Mouse (Mus musculus) CH12.LX (cell line): ENCODE measurements around the gene Helz2. TPM values are rescaled to one million over a fixed set of nuclear protein-coding genes. Genes with fewer than 3 reads are reported as not detected.

Experiments used
- DNase-seq: peaks from one replicate; pipeline ENCODE4 v3.0.0-alpha.2; 2013; ENCODE audit errors: extremely low read depth
- H3K27ac ChIP-seq: 2 replicates; pipeline ENCODE4 v1.5.1; 2012; ENCODE audit warnings: low read depth, mild to moderate bottlenecking, control low read depth, moderate library complexity; ENCODE audit not compliant: insufficient read depth
- H3K27me3 ChIP-seq: replicated peaks from 2 replicates; pipeline ENCODE3; 2012; ENCODE audit warnings: inconsistent platforms
- H3K36me3 ChIP-seq, 2 experiments: replicated peaks in 1 of 2; 2 replicates each; pipeline versions ENCODE3 to v1.6.1; 2012; ENCODE audit warnings: inconsistent platforms in 1 of 2, low read length in 1 of 2, mild to moderate bottlenecking in 1 of 2, mixed read lengths in 1 of 2, moderate library complexity in 1 of 2; ENCODE audit not compliant: control insufficient read depth in 1 of 2, insufficient read depth in 1 of 2
- H3K4me1 ChIP-seq, 2 experiments: 2 replicates each; pipeline ENCODE4 v1.6.1; 2012; ENCODE audit warnings: inconsistent platforms in 1 of 2, moderate library complexity in 1 of 2; ENCODE audit not compliant: insufficient read depth in 2 of 2, control insufficient read depth in 1 of 2
- H3K4me2 ChIP-seq: 2 replicates; pipeline ENCODE4 v1.6.1; 2012; ENCODE audit warnings: low read depth, mild to moderate bottlenecking, control low read depth; ENCODE audit not compliant: poor library complexity, insufficient read depth, severe bottlenecking
- H3K4me3 ChIP-seq, 3 experiments: fragments of 150-350 bp in 1 of 3; sonication (generic) in 1 of 3; replicated peaks in 1 of 3; 2 replicates each; pipeline versions ENCODE3 to v1.5.1; 2011 to 2012; ENCODE audit warnings: low read depth in 2 of 3, low read length in 2 of 3, mild to moderate bottlenecking in 2 of 3, moderate library complexity in 2 of 3, control low read depth in 1 of 3, improper control_type of control experiment in 1 of 3, inconsistent platforms in 1 of 3, mixed read lengths in 1 of 3; ENCODE audit not compliant: poor library complexity in 1 of 3
- H3K79me2 ChIP-seq: replicated peaks from 2 replicates; pipeline ENCODE4 v1.6.1; 2012; ENCODE audit warnings: mild to moderate bottlenecking, moderate library complexity; ENCODE audit not compliant: control insufficient read depth, poor library complexity, insufficient read depth, severe bottlenecking; ENCODE audit errors: extremely low read depth
- H3K9ac ChIP-seq: 2 replicates; pipeline ENCODE4 v1.6.1; 2012; ENCODE audit warnings: low read depth, mild to moderate bottlenecking, control low read depth, moderate library complexity; ENCODE audit not compliant: insufficient read depth
- H3K9me3 ChIP-seq: replicated peaks from 2 replicates; pipeline ENCODE3; 2012; ENCODE audit warnings: low read length, inconsistent platforms, mixed read lengths
- BHLHE40 ChIP-seq: IDR thresholded peaks from 2 replicates; pipeline ENCODE4 v1.6.1; 2011; ENCODE audit warnings: mild to moderate bottlenecking, low read depth, low read length, improper control_type of control experiment
- CHD1 ChIP-seq: IDR thresholded peaks from 2 replicates; pipeline ENCODE4 v1.6.1; 2012; ENCODE audit warnings: low read depth, low read length, improper control_type of control experiment, inconsistent platforms
- CTCF ChIP-seq, 2 experiments: IDR thresholded peaks in 1 of 2; conservative IDR thresholded peaks in 1 of 2; 2 replicates each; pipeline ENCODE4 v1.5.1; 2011 to 2012; ENCODE audit warnings: low read depth in 2 of 2, low read length in 2 of 2, improper control_type of control experiment in 1 of 2, inconsistent platforms in 1 of 2, mild to moderate bottlenecking in 1 of 2, moderate library complexity in 1 of 2
- GABPA ChIP-seq: IDR thresholded peaks from 2 replicates; pipeline ENCODE4 v1.6.1; 2012; ENCODE audit warnings: low read depth, low read length, improper control_type of control experiment, inconsistent platforms; ENCODE audit not compliant: insufficient replicate concordance
- IRF4 ChIP-seq: IDR thresholded peaks from 2 replicates; pipeline ENCODE4 v1.6.1; 2014; ENCODE audit warnings: low read depth, mild to moderate bottlenecking, inconsistent platforms, low read length, improper control_type of control experiment
- JUN ChIP-seq: IDR thresholded peaks from 2 replicates; pipeline ENCODE4 v1.6.1; 2011; ENCODE audit warnings: low read depth, mild to moderate bottlenecking, low read length, improper control_type of control experiment, moderate library complexity; ENCODE audit not compliant: insufficient read depth
- JUND ChIP-seq: conservative IDR thresholded peaks from 2 replicates; pipeline ENCODE4 v1.6.1; 2011; ENCODE audit warnings: low read depth, low read length, improper control_type of control experiment
- MAX ChIP-seq: IDR thresholded peaks from 2 replicates; pipeline ENCODE4 v1.6.1; 2011; ENCODE audit warnings: low read length, improper control_type of control experiment
- MEF2A ChIP-seq: IDR thresholded peaks from 2 replicates; pipeline ENCODE4 v1.6.1; 2014; ENCODE audit warnings: low read depth, mild to moderate bottlenecking, inconsistent platforms, low read length, improper control_type of control experiment, borderline replicate concordance
- MXI1 ChIP-seq: IDR thresholded peaks from 2 replicates; pipeline ENCODE4 v1.6.1; 2011; ENCODE audit warnings: mild to moderate bottlenecking, low read depth, low read length, improper control_type of control experiment
- NRF1 ChIP-seq: IDR thresholded peaks from 2 replicates; pipeline ENCODE4 v1.6.1; 2014; ENCODE audit warnings: low read depth, mild to moderate bottlenecking, inconsistent platforms, low read length, improper control_type of control experiment, moderate library complexity
- PAX5 ChIP-seq: IDR thresholded peaks from 2 replicates; pipeline ENCODE4 v1.6.1; 2012; ENCODE audit warnings: low read length, inconsistent platforms, mixed read lengths
- POLR2A ChIP-seq: IDR thresholded peaks from 2 replicates; pipeline ENCODE4 v1.6.1; 2011; ENCODE audit warnings: low read depth, mild to moderate bottlenecking, improper control_type of control experiment, low read length
- POLR2AphosphoS2 ChIP-seq: IDR thresholded peaks from 2 replicates; pipeline ENCODE4 v1.6.1; 2011; ENCODE audit warnings: low read depth, low read length, improper control_type of control experiment
- RAD21 ChIP-seq: IDR thresholded peaks from 2 replicates; pipeline ENCODE4 v1.6.1; 2011; ENCODE audit warnings: low read depth, mild to moderate bottlenecking, low read length, improper control_type of control experiment, moderate library complexity
- SIN3A ChIP-seq: IDR thresholded peaks from 2 replicates; pipeline ENCODE4 v1.6.1; 2012; ENCODE audit warnings: low read length, improper control_type of control experiment, inconsistent platforms
- TCF12 ChIP-seq: IDR thresholded peaks from 2 replicates; pipeline ENCODE4 v1.6.1; 2014; ENCODE audit warnings: low read depth, mild to moderate bottlenecking, inconsistent platforms, low read length, improper control_type of control experiment
- UBTF ChIP-seq: IDR thresholded peaks from 2 replicates; pipeline ENCODE4 v1.6.1; 2012; ENCODE audit warnings: low read depth, mild to moderate bottlenecking, inconsistent platforms, low read length, improper control_type of control experiment, moderate library complexity
- USF1 ChIP-seq: IDR thresholded peaks from 2 replicates; pipeline ENCODE4 v1.6.1; 2014; ENCODE audit warnings: low read depth, mild to moderate bottlenecking, inconsistent platforms, low read length, improper control_type of control experiment
- ZC3H11A ChIP-seq: IDR thresholded peaks from 2 replicates; pipeline ENCODE4 v1.6.1; 2012; ENCODE audit warnings: low read depth, mild to moderate bottlenecking, inconsistent platforms, low read length, improper control_type of control experiment
- ZNF384 ChIP-seq: IDR thresholded peaks from 2 replicates; pipeline ENCODE4 v1.6.1; 2012; ENCODE audit warnings: low read depth, low read length, improper control_type of control experiment, inconsistent platforms
- dilution Hi-C: fragments of 300-500 bp; cut with MboI; formaldehyde crosslinking; loops from 2 replicates; pipeline ENCODE4 v1.14.3; 2020; ENCODE audit warnings: low sequenced_read_pairs; ENCODE audit not compliant: extremely low pct_unique_long_range_greater_than_20kb, extremely low pct_ligation_motif_present
- in situ Hi-C: fragments of 300-500 bp; cut with MboI; formaldehyde crosslinking; loops from 3 replicates; pipeline ENCODE4 v1.14.3; 2019; ENCODE audit warnings: low sequenced_read_pairs, low pct_ligation_motif_present, low pct_unique_long_range_greater_than_20kb, mixed read lengths
- polyA plus RNA-seq: library from polyadenylated mRNA; unstranded; fragments of >175 nt; gene quantifications from 2 replicates; pipeline ENCODE4 v1.2.1, GENCODE M21; 2012; ENCODE audit warnings: low read depth; ENCODE audit not compliant: insufficient read length
- total RNA-seq, 2 experiments: library from RNA; depleted of rRNA; stranded (reverse); fragments of 300-350 nt in 1 of 2; fragments of >200 nt in 1 of 2; gene quantifications; 2 replicates each; pipeline ENCODE4 v1.2.3; 2012 to 2014

Gene Helz2
- total and polyA plus RNA-seq, 3 experiments = 5.6 to 18.3 (median 18.0) TPM

DNA sequence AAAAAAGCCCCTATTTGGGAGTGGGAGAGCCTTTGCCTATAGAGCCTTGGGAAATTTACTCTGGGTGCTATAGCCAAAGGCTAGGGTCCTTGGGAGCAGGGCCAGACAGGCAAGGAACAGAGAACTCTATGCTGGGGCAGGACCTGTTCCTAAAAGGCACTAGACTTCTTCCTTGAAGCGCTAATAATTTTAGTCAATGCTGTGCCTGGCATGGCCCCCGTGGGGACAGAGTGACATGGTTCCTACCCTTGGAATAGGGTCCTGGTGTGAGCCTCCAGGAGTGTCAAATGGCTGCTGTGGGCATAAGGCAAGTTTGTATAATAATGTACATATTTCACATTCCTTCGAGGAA, 463 bp upstream of the Helz2 start:
- H3K9me3 ChIP-seq = peaks cover 4% of the 10 kb centered on the region
- peaks cover 25 to 35% of the 10 kb centered on the region in 2 experiments for H3K36me3 ChIP-seq
- H3K4me2 ChIP-seq = peak overlapping the region; percentile 91
- peak overlapping the region; percentile 90 for H3K9ac ChIP-seq
- in situ Hi-C loops (no loop called here), dilution Hi-C loops (no loop called here)
- H3K4me3 ChIP-seq = peak overlapping the region in 2 of 3 experiments; percentile 35 to 74
- peaks cover 8% of the 10 kb centered on the region for H3K79me2 ChIP-seq
- H3K4me1 ChIP-seq = peaks cover 39 to 64% of the 10 kb centered on the region in 2 experiments
- TF ChIP-seq RAD21 (no peak), MEF2A (0 out of 2 replicates have a peak, but pooled peaks have one; percentile 11), CTCF (conservative IDR thresholded peaks at IDR 0.05 in 1 of 2, IDR thresholded peaks at IDR 0.05 in 1 of 2; ENCODE audit: low read depth in 2 of 2, low read length in 2 of 2) (no peak), ZNF384 (no peak; the same call in 1 of the 2 replicates)
- no peaks in the 10 kb centered on the region for H3K27me3 ChIP-seq
- no peak for DNase-seq
- no peak overlapping the region for H3K27ac ChIP-seq

GRCm38 (mm10) chr2:181240806-181241440, 904 bp downstream of the Helz2 start:
- peaks cover 39 to 67% of the 10 kb centered on the region in 2 experiments for H3K4me1 ChIP-seq
- in situ Hi-C loops = no loop called here

GRCm38 (mm10) chr2:181239261-181239660, 2.6 kb downstream of the Helz2 start:
- no peak for DNase-seq
- peak overlapping the region; percentile 92 for H3K4me2 ChIP-seq
- peaks cover 53 to 64% of the 10 kb centered on the region in 2 experiments for H3K36me3 ChIP-seq
- H3K79me2 ChIP-seq = peaks cover 8% of the 10 kb centered on the region
- 0 out of 2 replicates have a peak, but pooled peaks have one; percentile 15 for TF ChIP-seq IRF4
- TF ChIP-seq ZC3H11A = no peak
- peak overlapping the region; percentile 43 for H3K9ac ChIP-seq
- no peaks in the 10 kb centered on the region for H3K27me3 ChIP-seq
- H3K9me3 ChIP-seq = no peaks in the 10 kb centered on the region
- peak overlapping the region in 2 of 3 experiments; percentile 20 to 42 for H3K4me3 ChIP-seq
- in situ Hi-C loops = no loop called here
- H3K27ac ChIP-seq = peak overlapping the region; percentile 26; the same call in 1 of the 2 replicates
- peaks cover 39 to 63% of the 10 kb centered on the region in 2 experiments for H3K4me1 ChIP-seq
- dilution Hi-C loops = no loop called here

More at GRCm38 (mm10) chr2:181240806-181241440, 904 bp downstream of the Helz2 start:
- TF ChIP-seq POLR2A = no peak
- TF ChIP-seq USF1 = no peak
- no peak for TF ChIP-seq GABPA
- no peak for TF ChIP-seq PAX5
- no peak for TF ChIP-seq JUND
- no peak for TF ChIP-seq SIN3A
- TF ChIP-seq IRF4 = no peak
- no peak for TF ChIP-seq BHLHE40
- TF ChIP-seq NRF1 = no peak
- TF ChIP-seq TCF12 = no peak
- TF ChIP-seq UBTF = no peak
- TF ChIP-seq MAX = no peak
- TF ChIP-seq POLR2AphosphoS2 = no peak
- TF ChIP-seq ZNF384 = no peak
- no peak for TF ChIP-seq RAD21
- TF ChIP-seq JUN = no peak
- TF ChIP-seq MXI1 = no peak
- TF ChIP-seq CHD1 = no peak
- no peak for DNase-seq
- peaks cover 37 to 47% of the 10 kb centered on the region in 2 experiments for H3K36me3 ChIP-seq
- H3K79me2 ChIP-seq = peaks cover 8% of the 10 kb centered on the region
- 0 out of 2 replicates have a peak overlapping the region, but pooled peaks have one; percentile 22 for H3K27ac ChIP-seq
- H3K4me2 ChIP-seq = peak overlapping the region; percentile 92
- dilution Hi-C loops = no loop called here
- H3K27me3 ChIP-seq = no peaks in the 10 kb centered on the region
- H3K4me3 ChIP-seq = peak overlapping the region; percentile 74 to 95 (median 81)
- H3K9ac ChIP-seq = peak overlapping the region; percentile 90
- no peaks in the 10 kb centered on the region for H3K9me3 ChIP-seq
